Mouse (Mus musculus) erythroblast, embryonic 14.5 days (primary cell): ENCODE results near the gene Socs7.

Source experiments
- GATA1 ChIP-seq: IDR thresholded peaks from 2 replicates; pipeline ENCODE4 v1.6.1; 2012; ENCODE audit warnings: low read length, inconsistent platforms, mixed read lengths
- TAL1 ChIP-seq: IDR thresholded peaks from 3 replicates; pipeline ENCODE4 v1.6.1; 2012; ENCODE audit warnings: low read length, inconsistent platforms, mixed read lengths

- no peak for TF ChIP-seq GATA1
- no peak for TF ChIP-seq TAL1
Observed at GRCm38 (mm10) chr11:97428726-97429077, 66.4 kb downstream of the Socs7 start.
